Mouse (Mus musculus) embryonic facial prominence, embryonic 15.5 days (tissue): ENCODE measurements at regions not wholly inside any gene's neighbourhood (a gene's known extent, or its start where the extent isn't known, plus 50 kb on each side); places are given as distances from the start of the nearest gene placed in this dataset.

Experiments
- ATAC-seq: fragments of 200-750 bp; cut with Nextera tagmentation; 2 replicates; pipeline ENCODE4 v1.8.0; 2017; ENCODE audit warnings: low read depth, moderate TSS enrichment; ENCODE audit not compliant: insufficient number of reproducible peaks, low FRiP score, low TSS enrichment
- H3K27ac ChIP-seq: fragments of 300-500 bp; sonication (generic); replicated peaks from 2 replicates; pipeline ENCODE4 v1.5.1; 2015; ENCODE audit warnings: mild to moderate bottlenecking, inconsistent platforms
- H3K27me3 ChIP-seq: fragments of 300-500 bp; sonication (generic); 2 replicates; pipeline ENCODE4 v1.6.1; 2015; ENCODE audit warnings: inconsistent platforms
- H3K36me3 ChIP-seq: fragments of 300-500 bp; sonication (generic); 2 replicates; pipeline ENCODE4 v1.6.1; 2015; ENCODE audit warnings: mild to moderate bottlenecking, inconsistent platforms
- H3K4me1 ChIP-seq: fragments of 300-500 bp; sonication (generic); 2 replicates; pipeline ENCODE4 v1.6.1; 2015; ENCODE audit warnings: inconsistent platforms
- H3K4me2 ChIP-seq: fragments of 300-500 bp; sonication (generic); replicated peaks from 2 replicates; pipeline ENCODE4 v1.6.1; 2015; ENCODE audit warnings: mild to moderate bottlenecking, inconsistent platforms
- H3K4me3 ChIP-seq: fragments of 300-500 bp; sonication (generic); replicated peaks from 2 replicates; pipeline ENCODE4 v1.5.1; 2015; ENCODE audit warnings: mild to moderate bottlenecking, inconsistent platforms
- H3K9ac ChIP-seq: fragments of 300-500 bp; sonication (generic); 2 replicates; pipeline ENCODE4 v1.6.1; 2015; ENCODE audit warnings: inconsistent platforms
- H3K9me3 ChIP-seq: fragments of 300-500 bp; sonication (generic); replicated peaks from 2 replicates; pipeline ENCODE4 v1.6.1; 2016; ENCODE audit warnings: inconsistent platforms
- WGBS: fragments of 180-500 bp; shearing (Covaris S2); methylation state at CpG from one replicate; pipeline ENCODE4 v1.1.7; 2015; 5-methylcytosine and 5-hydroxymethylcytosine counted together

DNA sequence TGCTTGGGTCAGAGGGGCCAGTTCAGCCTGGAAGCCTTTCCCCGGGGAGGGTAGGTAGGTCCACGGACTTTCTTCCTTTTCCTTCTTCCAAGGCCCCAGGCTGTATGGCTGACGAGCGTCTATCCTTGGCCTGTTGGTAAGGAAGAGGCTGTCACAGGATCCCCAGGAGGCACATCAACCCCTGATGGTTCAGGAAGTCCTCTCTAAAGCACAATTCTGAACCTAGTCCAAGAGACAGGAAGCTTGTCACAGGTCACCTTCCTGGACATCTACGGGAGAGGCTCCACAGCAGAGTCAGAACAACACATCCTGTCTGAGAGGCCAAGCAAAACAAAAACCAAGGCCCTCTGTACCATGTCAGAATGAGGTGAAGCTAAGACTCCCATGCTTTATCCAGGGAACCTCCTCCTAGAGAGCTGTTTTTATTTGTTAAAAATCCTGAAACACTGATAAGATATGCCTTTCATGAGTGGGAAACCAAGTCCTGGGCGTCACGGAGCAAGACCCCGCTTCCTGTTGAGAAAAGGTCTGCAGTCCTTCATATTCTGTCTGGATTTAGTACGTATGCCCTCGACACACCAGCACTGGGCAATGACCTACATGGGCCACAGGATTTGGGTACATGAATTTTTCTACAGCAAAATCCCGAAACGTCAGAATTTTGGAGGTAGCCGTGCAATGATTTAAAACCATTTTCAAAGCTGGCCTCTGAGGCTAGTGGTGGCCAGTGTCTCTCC, 52.0 kb upstream of the Snrk start:
- H3K4me1 ChIP-seq = no peaks in the 10 kb centered on the region
- WGBS = 70% methylated on average over 13 of the region's 13 CpGs
- H3K9me3 ChIP-seq = no peaks in the 10 kb centered on the region
- no peak overlapping the region for H3K4me2 ChIP-seq
- H3K36me3 ChIP-seq = no peaks in the 10 kb centered on the region
- no peaks in the 10 kb centered on the region for H3K27me3 ChIP-seq
- no peak overlapping the region for H3K27ac ChIP-seq
- ATAC-seq = peak; percentile 29; the same call in 1 of the 2 replicates
- H3K9ac ChIP-seq = no peak overlapping the region
- no peak overlapping the region for H3K4me3 ChIP-seq

DNA sequence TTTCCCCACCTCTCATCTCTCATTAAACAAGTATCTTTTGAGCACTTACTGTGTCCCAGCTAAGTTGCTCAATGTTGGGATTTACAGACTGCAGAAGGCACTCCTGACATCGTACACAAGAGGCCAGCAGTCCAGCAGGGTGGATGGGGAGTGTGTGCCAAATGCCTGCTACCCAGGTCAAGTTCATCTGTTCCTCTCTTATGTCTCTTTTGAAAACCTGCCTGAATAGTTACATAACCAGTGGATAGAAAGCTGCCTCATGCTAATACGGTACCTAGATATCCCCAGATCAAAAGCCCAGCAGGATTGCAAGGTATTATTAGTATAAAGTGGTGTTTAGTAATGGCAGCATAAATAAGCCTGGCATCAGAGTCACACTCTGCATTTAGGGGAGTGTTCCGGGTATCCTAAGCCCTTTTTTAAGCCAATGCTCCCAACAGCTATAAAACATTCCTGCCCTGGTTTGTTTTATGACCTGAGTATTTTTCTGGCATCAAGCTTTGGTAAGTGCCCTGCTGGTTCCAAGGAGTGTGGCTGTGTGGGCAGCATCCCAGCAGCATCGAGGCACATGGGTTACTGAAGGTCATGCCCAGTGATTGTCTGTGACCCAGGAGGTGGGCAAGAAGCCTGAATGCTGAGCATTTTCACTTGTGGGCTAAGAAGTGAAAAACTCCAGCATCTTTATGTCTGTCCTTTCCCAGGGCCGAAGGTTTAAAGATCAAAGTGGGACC, 59.1 kb upstream of the Pomgnt2 start:
- H3K4me2 ChIP-seq = no peak overlapping the region
- H3K36me3 ChIP-seq = no peaks in the 10 kb centered on the region
- no peak for ATAC-seq
- H3K4me3 ChIP-seq = no peak overlapping the region
- H3K27me3 ChIP-seq = no peaks in the 10 kb centered on the region
- H3K4me1 ChIP-seq = no peaks in the 10 kb centered on the region; the same call in 1 of the 2 replicates
- no peaks in the 10 kb centered on the region for H3K9me3 ChIP-seq
- H3K9ac ChIP-seq = no peak overlapping the region
- 72% methylated on average over 5 of the region's 5 CpGs for WGBS
- H3K27ac ChIP-seq = no peak overlapping the region

DNA sequence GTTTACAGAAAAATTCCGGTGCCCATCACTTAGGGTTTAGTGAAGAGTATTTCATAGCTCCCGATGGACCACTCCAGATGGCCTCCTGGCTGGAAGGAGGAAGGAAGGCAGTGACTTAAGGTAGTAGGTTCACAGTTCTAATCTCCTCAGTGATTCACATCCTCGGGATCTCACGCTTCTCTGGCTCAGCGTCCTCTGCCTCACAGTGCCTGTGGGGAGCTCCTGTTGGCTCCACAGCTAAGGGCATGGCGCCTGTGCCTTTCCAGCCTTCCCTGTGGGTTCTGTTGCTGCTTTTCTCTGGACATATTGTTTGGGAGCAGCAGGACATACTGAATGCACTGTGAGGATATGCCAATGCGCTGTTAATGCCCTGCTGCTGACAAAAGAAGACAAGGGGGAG, 54.8 kb upstream of the Pomgnt2 start:
- ATAC-seq = no peak
- Histone ChIP-seq H3K4me3 (no peak overlapping the region), H3K9me3 (no peaks in the 10 kb centered on the region), H3K4me2 (no peak overlapping the region), H3K4me1 (no peaks in the 10 kb centered on the region; the same call in 1 of the 2 replicates), H3K36me3 (no peaks in the 10 kb centered on the region), H3K27me3 (no peaks in the 10 kb centered on the region), H3K9ac (no peak overlapping the region), H3K27ac (no peak overlapping the region)
- 62% methylated on average over 7 of the region's 7 CpGs for WGBS

DNA sequence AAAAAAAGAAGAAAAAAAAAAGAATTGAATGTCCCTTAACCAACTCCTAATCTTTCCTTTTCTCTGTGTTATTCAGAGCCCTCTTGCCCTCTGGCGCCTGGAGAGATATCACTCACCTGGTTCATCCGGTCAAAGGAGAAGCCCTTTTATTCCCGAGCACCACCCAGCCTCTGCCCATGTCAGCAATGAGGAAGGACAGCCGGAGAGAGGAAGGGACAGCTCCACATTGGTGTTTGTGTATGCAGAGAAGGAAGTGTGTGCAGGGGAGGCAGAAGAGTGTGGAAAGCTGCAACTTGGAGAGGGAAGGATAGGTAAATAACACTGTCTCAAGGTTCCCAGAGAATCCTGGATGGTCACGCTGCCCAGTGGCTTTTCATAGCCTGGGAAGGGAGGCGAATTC, 54.2 kb upstream of the Pomgnt2 start:
- Histone ChIP-seq H3K27ac (no peak overlapping the region), H3K4me2 (no peak overlapping the region), H3K36me3 (no peaks in the 10 kb centered on the region), H3K27me3 (no peaks in the 10 kb centered on the region), H3K4me3 (no peak overlapping the region), H3K4me1 (no peaks in the 10 kb centered on the region; the same call in 1 of the 2 replicates), H3K9me3 (no peaks in the 10 kb centered on the region), H3K9ac (no peak overlapping the region)
- no peak for ATAC-seq
- WGBS = 47% methylated on average over 6 of the region's 6 CpGs

DNA sequence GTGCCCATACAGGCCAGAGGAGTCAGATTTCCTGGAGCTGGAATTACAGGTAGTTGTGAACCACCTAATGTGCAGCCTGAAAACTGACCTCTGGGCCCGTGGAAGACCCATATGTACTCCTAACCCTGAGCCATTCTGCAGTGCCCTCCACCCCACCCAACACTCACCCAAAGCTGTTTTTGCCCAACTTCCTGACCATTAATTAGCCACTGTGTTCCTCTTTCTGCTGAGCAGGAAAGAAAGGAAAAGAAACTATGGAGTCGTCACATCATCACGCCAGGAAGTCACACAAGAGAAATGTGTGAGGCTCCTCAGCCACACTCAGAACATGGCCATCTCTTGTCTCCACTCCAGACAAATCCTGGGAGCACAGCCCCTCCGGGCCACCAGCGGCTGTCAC, 52.1 kb upstream of the Pomgnt2 start:
- no peaks in the 10 kb centered on the region for H3K36me3 ChIP-seq
- H3K9me3 ChIP-seq = no peaks in the 10 kb centered on the region
- ATAC-seq = no peak
- no peaks in the 10 kb centered on the region for H3K27me3 ChIP-seq
- WGBS = 64% methylated on average over 5 of the region's 5 CpGs
- H3K9ac ChIP-seq = no peak overlapping the region
- H3K4me3 ChIP-seq = no peak overlapping the region
- H3K4me2 ChIP-seq = no peak overlapping the region
- H3K27ac ChIP-seq = no peak overlapping the region
- H3K4me1 ChIP-seq = no peaks in the 10 kb centered on the region

DNA sequence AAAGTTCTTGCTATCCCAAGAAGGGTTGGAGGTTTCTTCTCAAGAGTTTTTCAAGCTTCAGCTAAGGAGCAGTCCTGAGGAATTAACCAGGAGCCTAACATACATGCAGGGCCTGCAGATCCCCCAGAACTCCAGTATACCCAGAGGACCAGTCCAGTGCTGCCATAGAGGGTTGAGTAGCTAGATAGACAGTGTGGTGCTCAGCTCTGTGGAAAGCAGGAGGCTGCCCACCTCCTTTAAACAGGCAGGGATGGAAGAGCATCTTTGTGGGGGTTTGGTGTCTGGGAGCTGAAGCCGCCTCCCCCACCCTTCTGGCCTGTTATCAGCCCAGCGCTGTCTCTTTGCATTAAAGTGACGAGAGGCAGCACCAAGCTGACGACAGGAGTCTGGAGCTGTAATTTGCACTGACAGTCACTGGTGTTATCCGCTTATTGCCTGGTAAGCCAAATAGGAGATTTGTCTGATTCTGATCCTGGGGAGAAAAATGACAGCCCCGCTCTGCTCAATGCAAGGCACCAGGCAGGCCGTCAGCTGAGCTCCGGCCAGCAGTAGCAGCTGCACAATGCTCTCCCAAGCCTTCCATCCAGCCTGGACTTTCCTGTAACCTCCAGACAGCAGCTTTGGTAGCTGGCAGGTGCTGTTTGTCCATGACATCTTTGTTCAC, 51.2 kb upstream of the Pomgnt2 start:
- Histone ChIP-seq H3K9ac (no peak overlapping the region), H3K36me3 (no peaks in the 10 kb centered on the region), H3K27ac (no peak overlapping the region), H3K9me3 (no peaks in the 10 kb centered on the region), H3K4me2 (no peak overlapping the region), H3K27me3 (no peaks in the 10 kb centered on the region), H3K4me3 (no peak overlapping the region), H3K4me1 (no peaks in the 10 kb centered on the region)
- WGBS = 50% methylated on average over 8 of the region's 8 CpGs
- no peak for ATAC-seq
